Mouse (Mus musculus) cerebellum, postnatal 36 days (tissue): ENCODE data around the gene Rgs11.

Experiments
- DNase-seq, 2 experiments: peaks; one replicate each; pipeline ENCODE4 v3.0.0; 2021 to 2022; ENCODE audit warnings: mixed read lengths in 2 of 2

The Rgs11 gene

DNA sequence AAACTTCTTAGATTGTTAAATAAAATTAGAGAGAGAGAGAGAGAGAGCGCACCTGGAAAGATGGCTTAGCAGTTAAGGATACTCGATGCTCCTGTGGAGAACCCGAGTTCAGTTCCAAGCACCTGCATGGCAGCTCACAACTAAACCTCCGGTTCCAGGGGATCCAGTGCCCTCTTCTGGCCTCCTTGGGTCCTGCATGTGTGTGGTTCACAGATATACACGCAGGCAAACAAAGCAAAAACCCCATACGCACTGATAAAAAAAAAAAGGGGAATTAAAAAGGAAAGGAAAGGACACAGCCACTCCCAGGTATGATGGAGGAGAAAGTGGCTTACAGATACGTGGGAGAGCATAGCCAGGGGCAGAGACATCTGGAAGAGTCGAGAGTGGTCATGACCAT, 30.1 kb downstream of the Rgs11 start:
- DNase-seq = no peak

DNA sequence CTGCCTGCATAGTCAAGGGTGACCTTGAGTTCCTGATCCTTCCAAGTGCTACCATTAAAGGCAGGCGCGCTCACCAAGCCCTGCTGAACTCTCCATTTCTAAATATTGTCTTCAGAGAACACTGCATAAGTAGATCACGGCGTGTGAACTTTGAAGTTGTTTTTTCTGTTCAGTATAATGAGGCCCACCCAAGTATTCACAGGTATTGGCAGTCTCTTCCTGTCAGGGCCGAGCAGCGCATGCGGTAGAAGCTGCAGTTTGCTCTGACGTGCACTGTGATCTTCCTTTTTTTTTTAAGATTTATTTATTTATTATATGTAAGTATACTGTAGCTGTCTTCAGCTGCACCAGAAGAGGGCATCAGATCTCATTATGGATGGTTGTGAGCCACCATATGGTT, 31.6 kb downstream of the Rgs11 start:
- DNase-seq = no peak

DNA sequence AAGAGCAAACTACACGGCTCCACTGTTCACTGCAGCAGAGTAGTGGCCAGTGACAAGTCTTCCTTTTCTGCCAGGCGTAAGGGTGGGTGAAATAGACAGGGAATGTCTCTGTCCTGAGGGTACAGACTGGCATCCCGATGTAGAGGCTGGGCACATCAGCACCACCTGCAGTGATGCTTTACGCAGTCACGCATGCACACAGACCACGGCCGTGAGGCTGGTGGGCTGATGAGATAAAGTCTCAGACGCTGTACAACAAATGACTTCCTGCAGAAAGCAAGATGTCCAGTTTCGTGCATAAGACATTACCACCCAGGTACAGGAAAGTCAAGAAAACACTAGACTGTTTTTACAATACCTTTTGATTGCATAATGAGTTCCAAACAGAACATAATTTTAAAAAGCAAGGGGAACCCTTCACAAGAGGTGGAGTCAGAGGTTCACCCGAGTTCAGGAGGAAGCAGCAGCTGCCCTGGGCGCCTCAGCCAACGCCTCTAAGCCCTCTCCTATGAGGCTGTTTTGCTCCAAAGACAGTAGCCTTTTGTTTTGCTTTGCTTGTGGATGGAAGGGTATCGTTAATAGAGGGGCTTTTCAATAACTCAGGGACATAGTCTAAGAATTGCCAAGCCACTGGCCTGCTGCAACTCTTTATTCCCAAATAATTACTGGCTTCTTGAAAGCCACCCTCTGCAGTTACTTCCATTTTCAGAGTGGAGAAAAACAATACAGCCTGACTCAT, 32.5 kb downstream of the Rgs11 start:
- no peak for DNase-seq

DNA sequence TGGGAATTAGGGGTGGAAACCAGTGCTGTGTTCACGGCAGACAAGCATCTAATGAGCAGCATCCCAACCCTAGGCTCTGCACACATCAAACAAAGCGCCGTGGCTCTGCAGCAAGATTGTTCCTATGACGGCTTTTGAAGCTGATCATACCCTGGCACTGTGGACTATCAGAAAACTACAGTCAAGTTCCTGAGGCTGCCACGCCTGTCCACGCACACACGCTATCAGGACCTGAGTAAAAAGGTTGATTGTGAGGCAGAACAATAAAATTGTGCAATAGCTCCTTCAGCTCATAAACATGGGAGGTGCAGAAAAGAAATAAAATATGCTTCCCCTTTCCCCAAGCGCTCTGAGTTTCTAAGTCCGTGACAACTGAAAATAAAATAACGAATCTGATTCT, 34.9 kb downstream of the Rgs11 start:
- DNase-seq = no peak

DNA sequence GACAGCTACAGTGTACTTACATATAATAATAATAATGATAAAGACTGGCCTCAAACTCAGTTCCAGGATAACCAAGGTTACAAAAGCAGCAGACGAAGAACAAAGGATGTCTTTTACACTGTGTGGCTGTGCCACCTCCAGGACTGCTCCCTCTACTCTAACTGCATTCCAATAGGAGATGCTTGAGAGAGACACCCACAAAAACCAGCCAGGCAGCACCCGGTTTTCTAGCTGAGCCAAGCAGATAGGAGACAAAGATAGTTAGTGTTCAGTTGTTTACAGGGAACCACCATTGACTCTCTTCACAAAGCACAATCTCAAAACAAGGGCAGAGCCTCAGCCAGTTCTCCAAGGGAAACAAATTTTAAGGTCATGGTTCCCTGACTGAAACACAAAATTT, 36.8 kb downstream of the Rgs11 start:
- DNase-seq = no peak

DNA sequence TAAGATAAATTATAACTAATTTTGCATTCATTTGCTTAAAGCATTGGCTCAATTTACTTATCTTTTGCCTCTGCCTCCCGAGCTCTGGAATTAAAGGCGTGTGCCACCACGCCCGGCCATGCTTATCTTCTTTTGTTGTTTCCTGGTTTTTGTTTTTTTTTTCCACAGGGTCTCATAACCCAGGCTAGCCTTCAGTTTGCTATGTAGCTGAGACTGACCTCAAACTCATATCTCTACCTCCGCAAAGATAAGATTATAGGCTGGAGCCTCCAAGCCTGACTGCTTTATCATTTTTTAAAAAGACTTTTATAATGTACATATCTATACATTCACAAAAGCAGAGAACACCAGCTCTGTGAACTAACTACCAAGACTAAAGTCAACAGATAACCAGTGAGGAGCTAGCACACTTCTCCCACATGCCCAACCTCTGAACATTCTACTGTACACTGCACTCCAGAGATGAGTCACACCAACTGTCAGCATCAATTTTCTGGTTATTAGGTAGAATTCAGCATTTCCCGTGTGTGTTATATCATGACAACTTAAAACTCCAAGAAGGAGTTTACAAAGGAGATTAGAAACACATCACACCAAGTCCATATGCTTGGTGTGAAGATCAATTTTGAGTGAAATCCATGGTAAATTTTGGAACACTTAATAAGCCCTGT, 37.5 kb downstream of the Rgs11 start:
- DNase-seq = no peak

DNA sequence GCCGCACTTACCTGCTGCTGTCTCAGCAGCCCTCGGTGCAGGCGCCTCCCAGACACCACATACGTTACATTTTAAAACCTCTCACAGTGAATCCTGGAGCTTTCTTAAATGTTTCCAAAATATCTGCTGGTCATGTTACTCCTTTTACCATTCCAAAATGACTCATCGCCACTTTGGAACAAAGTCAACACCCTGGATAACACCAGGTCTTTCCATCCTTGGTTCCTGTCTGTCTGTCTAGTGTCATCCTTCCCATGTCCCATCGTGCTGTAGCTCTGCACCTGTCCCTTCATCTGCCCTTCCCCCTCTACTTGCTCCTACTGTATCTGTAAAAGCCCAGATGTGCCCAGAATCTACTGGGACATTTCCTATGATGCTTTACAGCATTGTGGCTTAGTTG, 38.2 kb downstream of the Rgs11 start:
- no peak for DNase-seq

DNA sequence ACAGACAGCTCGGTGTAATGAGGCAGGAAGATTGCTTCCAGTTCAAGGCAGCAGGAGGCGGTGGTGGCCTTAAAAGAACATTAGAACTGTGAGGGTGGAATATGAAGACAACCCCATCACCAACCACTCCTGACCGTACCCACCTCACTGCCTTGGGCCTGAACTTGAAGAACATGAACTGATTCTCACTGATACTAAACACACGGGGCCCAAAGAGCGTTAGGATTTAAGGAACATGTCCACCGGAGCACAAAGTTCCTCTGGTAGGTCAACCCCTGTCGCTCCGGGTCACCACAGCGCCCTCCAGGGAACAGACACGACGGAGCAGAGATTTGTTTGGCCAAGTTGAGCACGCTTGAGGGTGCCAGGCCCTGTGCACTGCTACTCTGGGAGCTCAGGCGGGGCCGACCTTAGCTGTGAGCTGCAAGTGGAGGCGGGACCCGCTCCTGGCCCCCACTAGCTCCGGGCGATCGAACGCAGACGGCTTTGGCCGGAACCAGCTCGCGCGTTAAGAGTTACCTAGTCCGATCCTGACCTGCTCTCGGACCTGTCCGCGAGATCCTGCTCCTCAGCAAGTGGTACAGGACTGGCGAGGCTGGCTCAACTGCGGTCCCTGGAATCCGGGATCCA, 40.8 kb downstream of the Rgs11 start:
- no peak for DNase-seq

DNA sequence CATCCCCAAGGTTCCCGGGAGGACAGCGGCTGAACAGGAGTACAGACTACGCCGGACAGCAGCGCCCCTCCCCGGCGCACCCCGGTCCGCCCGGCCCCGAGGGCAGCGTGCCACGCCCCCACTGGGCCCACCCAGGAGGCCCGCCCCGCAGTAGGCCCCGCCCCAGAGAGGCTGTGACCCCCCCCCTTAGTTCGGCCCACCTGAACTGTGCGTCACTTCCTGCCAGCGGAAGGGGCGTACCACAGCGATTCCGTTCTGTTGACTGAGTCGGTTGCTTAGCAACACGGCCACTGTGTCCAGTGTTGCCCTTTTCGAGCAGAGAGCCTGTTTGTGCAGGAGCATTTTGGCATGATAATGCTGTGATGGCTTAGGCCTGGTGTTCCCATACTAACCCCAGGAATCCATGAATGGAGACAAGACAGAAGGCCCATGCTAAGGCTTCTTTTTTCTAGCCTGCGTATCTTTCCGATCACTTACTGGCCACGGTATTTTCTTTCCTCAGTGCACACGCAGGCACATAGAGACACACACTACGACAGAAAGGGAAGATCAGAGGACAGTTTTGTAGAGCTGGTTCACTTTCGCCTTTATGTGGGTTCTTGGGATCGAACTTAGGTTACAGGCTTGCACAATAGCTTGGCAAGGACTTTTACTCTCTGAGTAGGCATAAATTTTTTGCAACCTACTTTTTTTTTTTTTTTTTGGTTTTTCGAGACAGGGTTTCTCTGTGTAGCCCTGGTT, 41.5 kb downstream of the Rgs11 start, which contains the start of gene Fam234a:
Gene Fam234a, minus strand, starts transcription at position 142 of the 741 bp plus-strand sequence.
- DNase-seq = peak; percentile 89 to 92

GRCm38 (mm10) chr17:26251886-26252538, 49.3 kb downstream of the Rgs11 start:
- no peak for DNase-seq

DNA sequence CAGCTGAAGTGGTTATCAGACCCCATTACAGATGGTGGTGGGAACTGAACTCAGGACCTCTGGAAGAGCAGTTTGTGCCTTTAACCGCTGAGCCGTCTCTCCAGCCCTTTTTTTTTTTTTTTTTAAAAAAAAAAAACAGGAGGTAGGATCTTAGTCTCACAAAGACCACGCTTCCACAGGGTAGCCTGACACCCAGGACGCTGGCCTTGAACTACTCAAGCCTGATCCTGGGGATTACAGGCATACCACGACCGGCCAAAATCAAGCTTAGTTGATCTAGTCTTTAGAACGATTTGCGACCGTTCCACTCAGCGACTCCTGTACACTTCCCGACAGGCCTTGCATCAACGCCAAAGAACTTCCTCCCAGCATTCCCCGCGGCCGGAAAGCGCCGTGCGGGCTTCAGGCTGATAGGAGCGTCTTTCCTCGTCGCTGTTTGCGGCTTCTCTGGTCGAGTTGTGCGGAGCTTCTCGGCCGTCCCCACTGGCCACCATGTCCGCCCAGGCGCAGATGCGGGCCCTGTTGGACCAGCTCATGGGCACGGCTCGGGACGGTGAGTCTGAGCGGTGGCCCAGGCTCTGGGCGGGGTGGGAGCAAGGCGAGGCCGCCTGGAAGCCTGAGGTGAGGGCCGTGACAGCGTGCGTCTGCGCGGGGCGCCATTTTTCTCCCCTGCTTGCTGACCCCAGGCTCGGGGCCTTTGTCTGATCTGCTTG, 49.9 kb downstream of the Rgs11 start, which contains the start of gene Luc7l:
Gene Luc7l, plus strand, starts transcription at position 358 of the 713 bp plus-strand sequence.
- peak; percentile 95 to 98 for DNase-seq

GRCm38 (mm10) chr17:26253399-26253798, 50.6 kb downstream of the Rgs11 start:
- no peak for DNase-seq

GRCm38 (mm10) chr17:26255313-26255712, 52.6 kb downstream of the Rgs11 start:
- no peak for DNase-seq
